Mouse (Mus musculus) cerebellum, adult 18-20 months (tissue): ENCODE data around the gene Myo1d.
A peak's percentile ranks its signal among the peaks of the same experiment; 100 is the strongest.

ENCODE experiments used
- DNase-seq, 2 experiments: peaks; one replicate each; pipeline ENCODE4 v3.0.0; 2021

The Myo1d gene

GRCm38 (mm10) chr11:80498328-80499070 lies 281.3 kb downstream of the Myo1d start:
- DNase-seq = peak in 1 of 2 experiments; percentile 21

- DNase-seq = no peak
These were observed 282.5 kb downstream of the Myo1d start for GRCm38 (mm10) chr11:80497225-80497919.

- no peak for DNase-seq
These were observed 283.2 kb downstream of the Myo1d start for GRCm38 (mm10) chr11:80496640-80497039.

GRCm38 (mm10) chr11:80495972-80496371 lies 283.9 kb downstream of the Myo1d start:
- DNase-seq = no peak

GRCm38 (mm10) chr11:80494852-80495251 lies 285.0 kb downstream of the Myo1d start:
- DNase-seq = no peak

- no peak for DNase-seq
These were observed 286.6 kb downstream of the Myo1d start for GRCm38 (mm10) chr11:80493186-80493585.

GRCm38 (mm10) chr11:80490831-80491230 lies 289.0 kb downstream of the Myo1d start:
- DNase-seq = no peak

- no peak for DNase-seq
These were observed 290.0 kb downstream of the Myo1d start for GRCm38 (mm10) chr11:80489882-80490196.

GRCm38 (mm10) chr11:80489172-80489881 lies 290.5 kb downstream of the Myo1d start:
- peak; percentile 33 to 42 for DNase-seq

- DNase-seq = no peak
These were observed 291.8 kb downstream of the Myo1d start for GRCm38 (mm10) chr11:80487904-80488587.

- DNase-seq = peak; percentile 20 to 37
These were observed 294.1 kb downstream of the Myo1d start for GRCm38 (mm10) chr11:80485622-80486206.

- peak in 1 of 2 experiments; percentile 28 for DNase-seq
These were observed 294.7 kb downstream of the Myo1d start for GRCm38 (mm10) chr11:80485120-80485551.

GRCm38 (mm10) chr11:80484191-80484791 lies 295.5 kb downstream of the Myo1d start:
- DNase-seq = peak; percentile 89 to 97

- peak; percentile 38 to 62 for DNase-seq
These were observed 296.2 kb downstream of the Myo1d start for GRCm38 (mm10) chr11:80483536-80484067.

- peak; percentile 57 to 64 for DNase-seq
These were observed 296.9 kb downstream of the Myo1d start for GRCm38 (mm10) chr11:80482921-80483320.

GRCm38 (mm10) chr11:80482347-80482746 lies 297.5 kb downstream of the Myo1d start:
- peak in 1 of 2 experiments; percentile 54 for DNase-seq

- peak in 1 of 2 experiments; percentile 54 for DNase-seq
These were observed 298.3 kb downstream of the Myo1d start for GRCm38 (mm10) chr11:80481409-80482050.

GRCm38 (mm10) chr11:80479906-80480866 lies 299.6 kb downstream of the Myo1d start:
- DNase-seq = peak; percentile 49 to 67

- DNase-seq = peak in 1 of 2 experiments; percentile 57
These were observed 300.4 kb downstream of the Myo1d start for GRCm38 (mm10) chr11:80479425-80479824.
